Mouse (Mus musculus): ENCODE measurements around the gene Meox1. TPM values are rescaled to one million over a fixed set of nuclear protein-coding genes. Genes with fewer than 3 reads are reported as not detected.

Gene Meox1
- polyA plus RNA-seq, 1 experiment from 2014 or later: 13.2 TPM

- no peaks in the 10 kb centered on the region for H3K36me3 ChIP-seq (ENCODE audit: control insufficient read depth, insufficient read depth, low read length)
- no peak overlapping the region for H3K4me2 ChIP-seq
- WGBS (ENCODE audit: insufficient replicate concordance): 29% methylated on average over 5 of the region's 5 CpGs
- no peaks in the 10 kb centered on the region for H3K27me3 ChIP-seq (ENCODE audit: control insufficient read depth, insufficient read depth, low read length)
- peaks cover 2% of the 10 kb centered on the region; the same call in 1 of the 2 replicates for H3K4me1 ChIP-seq (ENCODE audit: control insufficient read depth, insufficient read depth, low read length)
- no peak overlapping the region for H3K4me3 ChIP-seq (ENCODE audit: low read depth, low read length)
- H3K9me3 ChIP-seq (replicated peaks; ENCODE audit: control insufficient read depth, low read length): no peaks in the 10 kb centered on the region
- H3K27ac ChIP-seq (ENCODE audit: low read depth, low read length): no peak overlapping the region
- no peak overlapping the region for H3K9ac ChIP-seq (ENCODE audit: low read depth, low read length)
- no peak for ATAC-seq (replicated peaks; ENCODE audit: insufficient number of reproducible peaks, low FRiP score, low TSS enrichment)
Measured at GRCm38 (mm10) chr11:101858742-101859141, 35.4 kb downstream of the Meox1 start.

GRCm38 (mm10) chr11:101855950-101856712 lies 38.0 kb downstream of the Meox1 start:
- H3K4me2 ChIP-seq: no peak overlapping the region
- no peak for ATAC-seq (replicated peaks; ENCODE audit: insufficient number of reproducible peaks, low FRiP score, low TSS enrichment)
- no peak overlapping the region for H3K4me3 ChIP-seq (ENCODE audit: low read depth, low read length)
- no peaks in the 10 kb centered on the region for H3K9me3 ChIP-seq (replicated peaks; ENCODE audit: control insufficient read depth, low read length)
- WGBS (ENCODE audit: insufficient replicate concordance): 69% methylated on average over 9 of the region's 9 CpGs
- no peak overlapping the region for H3K9ac ChIP-seq (ENCODE audit: low read depth, low read length)
- H3K4me1 ChIP-seq (ENCODE audit: control insufficient read depth, insufficient read depth, low read length): peaks cover 2% of the 10 kb centered on the region; the same call in 1 of the 2 replicates
- no peak overlapping the region for H3K27ac ChIP-seq (ENCODE audit: low read depth, low read length)
- H3K36me3 ChIP-seq (ENCODE audit: control insufficient read depth, insufficient read depth, low read length): no peaks in the 10 kb centered on the region
- no peaks in the 10 kb centered on the region for H3K27me3 ChIP-seq (ENCODE audit: control insufficient read depth, insufficient read depth, low read length)

- no peak overlapping the region for H3K9ac ChIP-seq (ENCODE audit: low read depth, low read length)
- no peaks in the 10 kb centered on the region for H3K36me3 ChIP-seq (ENCODE audit: control insufficient read depth, insufficient read depth, low read length)
- H3K27ac ChIP-seq (ENCODE audit: low read depth, low read length): no peak overlapping the region
- no peak overlapping the region for H3K4me2 ChIP-seq
- H3K4me1 ChIP-seq (ENCODE audit: control insufficient read depth, insufficient read depth, low read length): peaks cover under 1% of the 10 kb centered on the region; the same call in 1 of the 2 replicates
- H3K4me3 ChIP-seq (ENCODE audit: low read depth, low read length): no peak overlapping the region
- ATAC-seq (replicated peaks; ENCODE audit: insufficient number of reproducible peaks, low FRiP score, low TSS enrichment): no peak
- H3K9me3 ChIP-seq (replicated peaks; ENCODE audit: control insufficient read depth, low read length): no peaks in the 10 kb centered on the region
- no peaks in the 10 kb centered on the region for H3K27me3 ChIP-seq (ENCODE audit: control insufficient read depth, insufficient read depth, low read length)
- WGBS (ENCODE audit: insufficient replicate concordance): 64% methylated on average over 7 of the region's 7 CpGs
Measured at GRCm38 (mm10) chr11:101851042-101851441, 43.1 kb downstream of the Meox1 start.

- no peak overlapping the region for H3K27ac ChIP-seq (ENCODE audit: low read depth, low read length)
- no peaks in the 10 kb centered on the region for H3K27me3 ChIP-seq (ENCODE audit: control insufficient read depth, insufficient read depth, low read length)
- no peak overlapping the region for H3K9ac ChIP-seq (ENCODE audit: low read depth, low read length)
- ATAC-seq (replicated peaks; ENCODE audit: insufficient number of reproducible peaks, low FRiP score, low TSS enrichment): no peak
- WGBS (ENCODE audit: insufficient replicate concordance): 64% methylated on average over 4 of the region's 4 CpGs
- H3K4me3 ChIP-seq (ENCODE audit: low read depth, low read length): no peak overlapping the region
- H3K36me3 ChIP-seq (ENCODE audit: control insufficient read depth, insufficient read depth, low read length): no peaks in the 10 kb centered on the region
- H3K4me1 ChIP-seq (ENCODE audit: control insufficient read depth, insufficient read depth, low read length): no peaks in the 10 kb centered on the region
- no peaks in the 10 kb centered on the region for H3K9me3 ChIP-seq (replicated peaks; ENCODE audit: control insufficient read depth, low read length)
- no peak overlapping the region for H3K4me2 ChIP-seq
Measured at GRCm38 (mm10) chr11:101849286-101849685, 44.9 kb downstream of the Meox1 start.

- Histone ChIP-seq H3K9ac (ENCODE audit: low read depth, low read length) (no peak overlapping the region), H3K4me2 (no peak overlapping the region), H3K27me3 (ENCODE audit: control insufficient read depth, insufficient read depth, low read length) (no peaks in the 10 kb centered on the region), H3K9me3 (replicated peaks; ENCODE audit: control insufficient read depth, low read length) (no peaks in the 10 kb centered on the region), H3K4me1 (ENCODE audit: control insufficient read depth, insufficient read depth, low read length) (peaks cover 6% of the 10 kb centered on the region), H3K36me3 (ENCODE audit: control insufficient read depth, insufficient read depth, low read length) (no peaks in the 10 kb centered on the region), H3K27ac (ENCODE audit: low read depth, low read length) (no peak overlapping the region), H3K4me3 (ENCODE audit: low read depth, low read length) (no peak overlapping the region)
- no peak for ATAC-seq (replicated peaks; ENCODE audit: insufficient number of reproducible peaks, low FRiP score, low TSS enrichment)
- WGBS (ENCODE audit: insufficient replicate concordance): 81% methylated on average over 5 of the region's 5 CpGs
Measured at GRCm38 (mm10) chr11:101847509-101847908, 46.7 kb downstream of the Meox1 start.

- 70% methylated on average over 3 of the region's 3 CpGs for WGBS (ENCODE audit: insufficient replicate concordance)
Measured at GRCm38 (mm10) chr11:101842773-101843163, 51.4 kb downstream of the Meox1 start.

GRCm38 (mm10) chr11:101841998-101842772 lies 52.0 kb downstream of the Meox1 start:
- WGBS (ENCODE audit: insufficient replicate concordance): 52% methylated on average over 15 of the region's 15 CpGs
- Histone ChIP-seq H3K4me1 (ENCODE audit: control insufficient read depth, insufficient read depth, low read length) (peaks cover 16% of the 10 kb centered on the region), H3K27ac (ENCODE audit: low read depth, low read length) (peak overlapping the region; percentile 88), H3K9me3 (replicated peaks; ENCODE audit: control insufficient read depth, low read length) (peaks cover 3% of the 10 kb centered on the region; the same call in 1 of the 2 replicates), H3K36me3 (ENCODE audit: control insufficient read depth, insufficient read depth, low read length) (no peaks in the 10 kb centered on the region), H3K9ac (ENCODE audit: low read depth, low read length) (peak overlapping the region; percentile 60), H3K4me3 (ENCODE audit: low read depth, low read length) (no peak overlapping the region), H3K4me2 (peak overlapping the region; percentile 19; the same call in 1 of the 2 replicates), H3K27me3 (ENCODE audit: control insufficient read depth, insufficient read depth, low read length) (no peaks in the 10 kb centered on the region)
- ATAC-seq (replicated peaks; ENCODE audit: insufficient number of reproducible peaks, low FRiP score, low TSS enrichment): peak; percentile 52; the same call in 1 of the 2 replicates

More at GRCm38 (mm10) chr11:101842773-101843163, 51.4 kb downstream of the Meox1 start:
- no peaks in the 10 kb centered on the region for H3K36me3 ChIP-seq (ENCODE audit: control insufficient read depth, insufficient read depth, low read length)
- no peak overlapping the region for H3K4me3 ChIP-seq (ENCODE audit: low read depth, low read length)
- H3K27me3 ChIP-seq (ENCODE audit: control insufficient read depth, insufficient read depth, low read length): no peaks in the 10 kb centered on the region
- peaks cover 3% of the 10 kb centered on the region; the same call in 1 of the 2 replicates for H3K9me3 ChIP-seq (replicated peaks; ENCODE audit: control insufficient read depth, low read length)
- H3K4me2 ChIP-seq: peak overlapping the region; percentile 19; the same call in 1 of the 2 replicates
- no peak for ATAC-seq (replicated peaks; ENCODE audit: insufficient number of reproducible peaks, low FRiP score, low TSS enrichment)
- peaks cover 16% of the 10 kb centered on the region for H3K4me1 ChIP-seq (ENCODE audit: control insufficient read depth, insufficient read depth, low read length)
- peak overlapping the region; percentile 60 for H3K9ac ChIP-seq (ENCODE audit: low read depth, low read length)
- H3K27ac ChIP-seq (ENCODE audit: low read depth, low read length): peak overlapping the region; percentile 88

GRCm38 (mm10) chr11:101840405-101840804 lies 53.8 kb downstream of the Meox1 start:
- Histone ChIP-seq H3K4me2 (no peak overlapping the region), H3K4me3 (ENCODE audit: low read depth, low read length) (no peak overlapping the region), H3K9ac (ENCODE audit: low read depth, low read length) (no peak overlapping the region), H3K9me3 (replicated peaks; ENCODE audit: control insufficient read depth, low read length) (peaks cover 3% of the 10 kb centered on the region; the same call in 1 of the 2 replicates), H3K36me3 (ENCODE audit: control insufficient read depth, insufficient read depth, low read length) (no peaks in the 10 kb centered on the region), H3K4me1 (ENCODE audit: control insufficient read depth, insufficient read depth, low read length) (peaks cover 16% of the 10 kb centered on the region), H3K27me3 (ENCODE audit: control insufficient read depth, insufficient read depth, low read length) (no peaks in the 10 kb centered on the region), H3K27ac (ENCODE audit: low read depth, low read length) (no peak overlapping the region)
- 95% methylated on average over 3 of the region's 3 CpGs for WGBS (ENCODE audit: insufficient replicate concordance)
- no peak for ATAC-seq (replicated peaks; ENCODE audit: insufficient number of reproducible peaks, low FRiP score, low TSS enrichment)
